ENCODE assay signal across 8 mouse cellular contexts in the genomic region with DNA sequence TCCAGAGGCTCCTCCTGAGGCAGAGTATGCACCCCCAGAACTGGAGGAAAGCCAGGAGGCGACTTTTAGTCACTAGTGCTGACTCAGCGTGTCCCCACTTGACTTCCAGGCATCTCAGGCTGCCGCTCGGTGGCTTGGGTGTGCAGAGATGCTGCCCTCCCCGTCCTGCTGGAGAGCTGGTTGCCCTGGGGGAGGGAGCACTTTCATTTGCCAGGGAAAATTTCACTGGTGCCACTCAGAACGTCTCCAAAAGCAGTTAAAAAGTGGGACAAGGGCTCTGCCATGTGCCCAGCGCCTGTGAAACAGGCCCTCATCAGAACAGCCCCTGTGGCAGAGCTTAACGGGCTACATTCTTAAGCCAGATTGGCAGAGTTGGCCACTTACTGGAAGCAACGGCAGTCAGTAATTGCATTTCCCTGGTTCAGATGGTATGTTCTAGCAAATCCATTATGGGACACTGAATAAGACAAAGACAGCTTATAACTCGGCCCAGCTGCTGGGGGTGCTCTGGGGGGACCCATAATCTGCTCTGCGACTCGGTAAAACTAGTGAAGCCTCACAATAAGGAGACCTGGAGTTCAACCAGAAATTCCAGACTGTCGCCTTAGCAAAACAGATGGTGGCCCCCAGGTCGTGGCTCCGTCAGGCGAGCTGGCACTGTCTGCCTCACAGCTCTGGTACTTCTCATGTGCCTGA.
DNase-seq lines count a peak whose midpoint lies in the region; ATAC-seq lines count a peak whose summit lies in the region.

No protein-coding gene starts in this region.

- 0 out of 2 replicates have a peak overlapping the region, but pooled peaks have one; percentile 29 for H3K4me2 ChIP-seq in embryonic facial prominence, embryonic 13.5 days
- no peak overlapping the region for H3K4me2 ChIP-seq in hindbrain, embryonic 11.5 days (replicated peaks; ENCODE audit: low read depth, low read length)
- no peak overlapping the region for H3K4me2 ChIP-seq in neural tube, embryonic 13.5 days

- peak overlapping the region; percentile 71 for H3K27ac ChIP-seq in embryonic facial prominence, embryonic 13.5 days
- 0 out of 2 replicates have a peak overlapping the region, but pooled peaks have one; percentile 1 for H3K27ac ChIP-seq in hindbrain, embryonic 11.5 days (ENCODE audit: low read depth, low read length)
- H3K27ac ChIP-seq in neural tube, embryonic 13.5 days (replicated peaks): peak overlapping the region; percentile 83

- H3K9ac ChIP-seq in embryonic facial prominence, embryonic 13.5 days: peak overlapping the region; percentile 17; the same call in 1 of the 2 replicates
- H3K9ac ChIP-seq in hindbrain, embryonic 11.5 days (ENCODE audit: low read depth, low read length): no peak overlapping the region
- H3K9ac ChIP-seq in neural tube, embryonic 13.5 days: peak overlapping the region; percentile 45

- no peak for ATAC-seq in embryonic facial prominence, embryonic 13.5 days (ENCODE audit: insufficient number of reproducible peaks, insufficient read depth, low FRiP score, low TSS enrichment, low read depth)
- ATAC-seq in hindbrain, embryonic 11.5 days (ENCODE audit: low FRiP score): no peak
- ATAC-seq in neural tube, embryonic 13.5 days (ENCODE audit: low read depth): peak; percentile 55
- ATAC-seq in megakaryocyte progenitor cell, adult 5-6 weeks (replicated peaks; ENCODE audit: poor library complexity): no peak

- H3K9me3 ChIP-seq in embryonic facial prominence, embryonic 13.5 days: no peaks in the 10 kb centered on the region
- no peaks in the 10 kb centered on the region for H3K9me3 ChIP-seq in hindbrain, embryonic 11.5 days (ENCODE audit: control insufficient read depth, low read length)
- H3K9me3 ChIP-seq in neural tube, embryonic 13.5 days: no peaks in the 10 kb centered on the region

- no peaks in the 10 kb centered on the region for H3K27me3 ChIP-seq in embryonic facial prominence, embryonic 13.5 days
- no peaks in the 10 kb centered on the region for H3K27me3 ChIP-seq in hindbrain, embryonic 11.5 days (ENCODE audit: control insufficient read depth, insufficient read depth, low read length)
- H3K27me3 ChIP-seq in neural tube, embryonic 13.5 days: no peaks in the 10 kb centered on the region

- H3K36me3 ChIP-seq in embryonic facial prominence, embryonic 13.5 days: 0 out of 2 replicates have a peak, but pooled peaks cover 2% of the 10 kb centered on the region
- no peaks in the 10 kb centered on the region for H3K36me3 ChIP-seq in hindbrain, embryonic 11.5 days (ENCODE audit: control insufficient read depth, insufficient read depth, low read length)
- H3K36me3 ChIP-seq in neural tube, embryonic 13.5 days: no peaks in the 10 kb centered on the region

- peak; percentile 51 for DNase-seq in 3T3-L1 (ENCODE audit: low read depth, low spot score)
- DNase-seq in adrenal gland, adult 18-20 months (ENCODE audit: low spot score in 2 of 2): peak; percentile 46 to 56
- no peak for DNase-seq in hindbrain, embryonic 11.5 days (ENCODE audit: low spot score)
- peak; percentile 52 to 53 for DNase-seq in left cerebral cortex, postnatal 36 days (ENCODE audit: low spot score in 2 of 2)
- DNase-seq in c-Kit-positive CD71-positive TER-119-positive erythroid progenitor cells, embryonic 14.5 days (ENCODE audit: low spot score): no peak

- H3K4me1 ChIP-seq in embryonic facial prominence, embryonic 13.5 days: peaks cover 52% of the 10 kb centered on the region
- H3K4me1 ChIP-seq in hindbrain, embryonic 11.5 days (replicated peaks; ENCODE audit: control insufficient read depth, insufficient read depth, low read length): peaks cover 12% of the 10 kb centered on the region
- peaks cover 95% of the 10 kb centered on the region for H3K4me1 ChIP-seq in neural tube, embryonic 13.5 days (replicated peaks)

- 22% methylated on average over 16 of the region's 16 CpGs for WGBS in embryonic facial prominence, embryonic 13.5 days
- 55% methylated on average over 16 of the region's 16 CpGs for WGBS in hindbrain, embryonic 11.5 days
- 17% methylated on average over 16 of the region's 16 CpGs for WGBS in neural tube, embryonic 13.5 days

- intact Hi-C loops in left cerebral cortex, postnatal 36 days (cut with DNase I): no loop called here

- H3K4me3 ChIP-seq in embryonic facial prominence, embryonic 13.5 days: no peak overlapping the region
- no peak overlapping the region for H3K4me3 ChIP-seq in hindbrain, embryonic 11.5 days (ENCODE audit: low read depth, low read length)
- H3K4me3 ChIP-seq in neural tube, embryonic 13.5 days: no peak overlapping the region

Comparison
In these comparisons a context has a peak if more than half of its experiments do, and no peak if none do; other contexts are left out.
1. DNase-seq: peak in 3T3-L1 (single experiment), adrenal gland, adult 18-20 months (2 of 2) and left cerebral cortex, postnatal 36 days (2 of 2); none in hindbrain, embryonic 11.5 days (single experiment) and c-Kit-positive CD71-positive TER-119-positive erythroid progenitor cells, embryonic 14.5 days (single experiment).
2. H3K27ac ChIP-seq: peak in every context shown above with its lines; median percentile 83 in neural tube, embryonic 13.5 days; 71 in embryonic facial prominence, embryonic 13.5 days; 1 in hindbrain, embryonic 11.5 days.